Mouse (Mus musculus) intestine, embryonic 14.5 days (tissue): ENCODE results near the gene Megf9. TPM values are rescaled to one million over a fixed set of nuclear protein-coding genes. Genes with fewer than 3 reads are reported as not detected.

Source experiments
- ATAC-seq: fragments of 200-750 bp; cut with Nextera tagmentation; replicated peaks from 2 replicates; pipeline ENCODE4 v1.8.0; 2017; ENCODE audit warnings: low read depth, moderate number of reproducible peaks, moderate TSS enrichment, moderate library complexity; ENCODE audit not compliant: low FRiP score, low TSS enrichment
- DNase-seq: peaks from one replicate; pipeline ENCODE4 v3.0.0-alpha.2; 2018; ENCODE audit warnings: low spot score
- H3K27ac ChIP-seq: fragments of 300-500 bp; sonication (generic); 2 replicates; pipeline ENCODE4 v1.5.1; 2014; ENCODE audit warnings: low read depth, mild to moderate bottlenecking, control low read depth
- H3K27me3 ChIP-seq: fragments of 300-500 bp; sonication (generic); replicated peaks from 2 replicates; pipeline ENCODE4 v1.6.1; 2014; ENCODE audit warnings: low read length, control low read depth; ENCODE audit not compliant: control insufficient read depth, insufficient read depth
- H3K36me3 ChIP-seq: fragments of 300-500 bp; sonication (generic); 2 replicates; pipeline ENCODE4 v1.6.1; 2014; ENCODE audit warnings: low read length, control low read depth; ENCODE audit not compliant: control insufficient read depth, insufficient read depth
- H3K4me1 ChIP-seq: fragments of 300-500 bp; sonication (generic); replicated peaks from 2 replicates; pipeline ENCODE4 v1.6.1; 2014; ENCODE audit warnings: low read length, control low read depth, mixed read lengths; ENCODE audit not compliant: control insufficient read depth, insufficient read depth
- H3K4me2 ChIP-seq: fragments of 300-500 bp; sonication (generic); 2 replicates; pipeline ENCODE4 v1.6.1; 2014; ENCODE audit warnings: low read length
- H3K4me3 ChIP-seq: fragments of 300-500 bp; sonication (generic); 2 replicates; pipeline ENCODE4 v1.5.1; 2014; ENCODE audit warnings: low read depth, low read length, control low read depth, mixed read lengths
- H3K9ac ChIP-seq: fragments of 300-500 bp; sonication (generic); 2 replicates; pipeline ENCODE4 v1.6.1; 2014; ENCODE audit warnings: mild to moderate bottlenecking, low read length
- H3K9me3 ChIP-seq: fragments of 300-500 bp; sonication (generic); 2 replicates; pipeline ENCODE4 v1.6.1; 2016; ENCODE audit warnings: low read length, control low read depth; ENCODE audit not compliant: control insufficient read depth
- WGBS: fragments of 180-500 bp; shearing (Covaris S2); extraction: QIAGEN DNeasy Blood & Tissue Kit; methylation state at CpG from one replicate; pipeline ENCODE4 v1.1.7; 2014; 5-methylcytosine and 5-hydroxymethylcytosine counted together
- polyA plus RNA-seq: library from polyadenylated mRNA; unstranded; fragments of >200 nt; fragmentation: Nextera tagmentation; extraction: Ambion mirVana; gene quantifications from 2 replicates; pipeline ENCODE4 v1.2.1, GENCODE M21; 2014

Gene Megf9
- polyA plus RNA-seq, 1 experiment from 2014 or later = 8.6 TPM

- Histone ChIP-seq H3K4me3 (no peak overlapping the region), H3K36me3 (peaks cover 34% of the 10 kb centered on the region), H3K9ac (no peak overlapping the region), H3K9me3 (no peaks in the 10 kb centered on the region), H3K27me3 (no peaks in the 10 kb centered on the region), H3K27ac (no peak overlapping the region), H3K4me2 (no peak overlapping the region), H3K4me1 (no peaks in the 10 kb centered on the region)
- DNase-seq = no peak
- ATAC-seq = no peak
- 88% methylated on average over 4 of the region's 4 CpGs for WGBS
Observed at GRCm38 (mm10) chr4:70398088-70398487, 136.7 kb downstream of the Megf9 start.

DNA sequence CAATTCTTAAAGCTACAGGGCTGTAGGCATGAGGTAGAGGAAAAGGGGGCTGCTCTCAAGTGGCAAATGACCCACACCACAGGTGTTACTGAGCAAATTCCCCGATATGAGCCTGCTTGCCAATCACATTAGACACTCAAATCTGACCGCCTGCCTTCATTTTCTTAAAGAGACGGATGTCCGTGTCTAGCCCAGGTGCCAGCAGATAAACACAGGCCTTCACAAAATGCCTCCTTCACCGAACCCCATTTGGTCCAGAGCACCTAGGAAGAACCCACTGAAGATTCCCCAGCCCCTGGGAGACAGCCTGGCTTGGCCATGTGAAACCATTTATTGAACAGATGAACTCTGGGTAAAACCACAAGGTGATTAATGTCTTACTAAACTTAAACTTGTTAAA lies 138.1 kb downstream of the Megf9 start:
- ATAC-seq (no peak), DNase-seq (no peak)
- H3K9ac ChIP-seq = no peak overlapping the region
- H3K27me3 ChIP-seq = no peaks in the 10 kb centered on the region
- no peak overlapping the region for H3K4me3 ChIP-seq
- no peak overlapping the region for H3K27ac ChIP-seq
- peaks cover 30% of the 10 kb centered on the region for H3K36me3 ChIP-seq
- 86% methylated on average over 5 of the region's 5 CpGs for WGBS
- no peaks in the 10 kb centered on the region for H3K9me3 ChIP-seq
- H3K4me2 ChIP-seq = no peak overlapping the region
- H3K4me1 ChIP-seq = no peaks in the 10 kb centered on the region

DNA sequence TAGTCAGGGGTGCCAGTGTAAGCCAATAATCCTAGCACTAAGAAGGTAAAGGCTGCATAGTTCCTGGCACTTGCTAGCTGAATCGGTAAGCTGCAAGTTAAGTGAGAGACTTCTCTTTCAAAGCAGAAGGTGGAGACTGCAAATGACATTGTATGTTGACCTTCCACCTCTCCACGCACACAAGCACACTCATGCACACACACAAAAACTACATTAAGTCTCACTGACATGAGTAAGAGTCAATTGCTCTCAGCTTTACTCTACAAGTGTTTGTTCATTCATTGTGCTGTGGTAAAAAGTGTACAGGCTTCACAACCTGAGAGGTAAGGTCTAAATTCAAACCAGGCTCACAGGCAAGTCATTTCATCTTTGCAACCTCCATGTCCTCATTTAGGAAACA lies 140.1 kb downstream of the Megf9 start:
- Histone ChIP-seq H3K27ac (no peak overlapping the region), H3K4me1 (no peaks in the 10 kb centered on the region; the same call in 1 of the 2 replicates), H3K9me3 (no peaks in the 10 kb centered on the region), H3K4me2 (no peak overlapping the region), H3K4me3 (no peak overlapping the region), H3K9ac (no peak overlapping the region), H3K27me3 (no peaks in the 10 kb centered on the region), H3K36me3 (peaks cover 11% of the 10 kb centered on the region; the same call in 1 of the 2 replicates)
- ATAC-seq = no peak
- WGBS = 94% methylated on average over 2 of the region's 2 CpGs
- no peak for DNase-seq

GRCm38 (mm10) chr4:70391760-70392372 lies 142.9 kb downstream of the Megf9 start:
- DNase-seq (no peak), ATAC-seq (no peak)
- Histone ChIP-seq H3K4me3 (no peak overlapping the region), H3K9ac (no peak overlapping the region), H3K36me3 (0 out of 2 replicates have a peak, but pooled peaks cover 3% of the 10 kb centered on the region), H3K4me2 (no peak overlapping the region), H3K4me1 (no peaks in the 10 kb centered on the region; the same call in 1 of the 2 replicates), H3K9me3 (no peaks in the 10 kb centered on the region), H3K27ac (no peak overlapping the region), H3K27me3 (no peaks in the 10 kb centered on the region)
- 55% methylated on average over 11 of the region's 11 CpGs for WGBS

DNA sequence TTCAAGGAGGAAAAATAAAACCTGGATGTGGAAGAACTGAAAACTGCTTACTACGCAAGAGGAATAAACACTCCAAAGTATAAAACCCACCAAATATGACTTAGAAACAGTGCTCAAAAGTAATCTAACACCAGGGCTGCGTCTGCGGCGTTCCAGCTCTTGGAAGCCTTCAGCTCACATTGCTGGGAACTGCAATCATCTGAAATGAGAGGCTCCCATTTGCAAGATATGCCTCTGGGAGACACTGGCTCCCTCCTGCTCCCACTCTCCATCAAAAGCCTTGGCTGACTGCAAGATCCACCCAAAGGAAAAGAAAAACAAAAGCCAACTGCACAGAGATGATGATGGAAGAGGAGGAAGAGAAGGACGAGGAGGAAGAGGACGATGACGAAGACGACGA lies 143.7 kb downstream of the Megf9 start:
- Histone ChIP-seq H3K4me3 (no peak overlapping the region), H3K9me3 (no peaks in the 10 kb centered on the region), H3K4me2 (no peak overlapping the region), H3K27me3 (no peaks in the 10 kb centered on the region), H3K27ac (no peak overlapping the region), H3K36me3 (0 out of 2 replicates have a peak, but pooled peaks cover 3% of the 10 kb centered on the region), H3K9ac (no peak overlapping the region), H3K4me1 (no peaks in the 10 kb centered on the region; the same call in 1 of the 2 replicates)
- WGBS = 85% methylated on average over 9 of the region's 9 CpGs
- DNase-seq (no peak), ATAC-seq (no peak)

- H3K4me3 ChIP-seq = no peak overlapping the region
- no peak for ATAC-seq
- H3K27ac ChIP-seq = no peak overlapping the region
- no peaks in the 10 kb centered on the region for H3K4me1 ChIP-seq
- H3K9me3 ChIP-seq = no peaks in the 10 kb centered on the region
- no peak for DNase-seq
- no peak overlapping the region for H3K9ac ChIP-seq
- WGBS = 77% methylated on average over 5 of the region's 5 CpGs
- H3K36me3 ChIP-seq = no peaks in the 10 kb centered on the region
- H3K27me3 ChIP-seq = no peaks in the 10 kb centered on the region
- no peak overlapping the region for H3K4me2 ChIP-seq
Observed at GRCm38 (mm10) chr4:70386206-70386605, 148.6 kb downstream of the Megf9 start.

- Histone ChIP-seq H3K9ac (no peak overlapping the region), H3K4me1 (no peaks in the 10 kb centered on the region), H3K4me3 (no peak overlapping the region), H3K4me2 (no peak overlapping the region), H3K27ac (no peak overlapping the region), H3K27me3 (no peaks in the 10 kb centered on the region), H3K9me3 (no peaks in the 10 kb centered on the region), H3K36me3 (no peaks in the 10 kb centered on the region)
- 79% methylated on average over 4 of the region's 4 CpGs for WGBS
- no peak for DNase-seq
- ATAC-seq = no peak
Observed at GRCm38 (mm10) chr4:70377359-70377758, 157.4 kb downstream of the Megf9 start.

Other genes starting within 250 kb of the Megf9 start
- 20.0 and 21.4 TPM in 2 replicates for gene Cdk5rap2, start 124.6 kb downstream of the Megf9 start, polyA plus RNA-seq